Mouse (Mus musculus) lung, postnatal 0 days (tissue): ENCODE results near the gene Il17rd.

Experiments
- CTCF ChIP-seq: IDR thresholded peaks from 2 replicates; pipeline ENCODE4 v1.5.1; 2016; ENCODE audit warnings: antibody characterized with exemption, mild to moderate bottlenecking
- EP300 ChIP-seq: IDR thresholded peaks from 2 replicates; pipeline ENCODE4 v1.6.1; 2016; ENCODE audit warnings: antibody characterized with exemption, mild to moderate bottlenecking, control low read depth

- TF ChIP-seq CTCF: peak; percentile 42
- TF ChIP-seq EP300: no peak
Measured at GRCm38 (mm10) chr14:27058535-27059223, 19.9 kb downstream of the Il17rd start.
